Mouse (Mus musculus) monocyte, adult 5-6 weeks (primary cell): Measurements from ENCODE around the gene 9130204L05Rik. TPM values are rescaled to one million over a fixed set of nuclear protein-coding genes. Genes with fewer than 3 reads are reported as not detected.

Experiments
- ATAC-seq: fragments of 153-309, 156-312 bp; replicated peaks from 2 replicates; pipeline ENCODE4 v1.8.0; 2017; ENCODE audit warnings: mild to moderate bottlenecking; ENCODE audit not compliant: low TSS enrichment, insufficient number of reproducible peaks, severe bottlenecking, poor library complexity, low FRiP score
- total RNA-seq: library from RNA; stranded (forward); fragments of 200-1000, 200-491, 200-594 nt; gene quantifications from 3 replicates; pipeline ENCODE4 v1.2.3, GENCODE M21; 2017

9130204L05Rik gene
- not detected in 3 replicates for total RNA-seq

DNA sequence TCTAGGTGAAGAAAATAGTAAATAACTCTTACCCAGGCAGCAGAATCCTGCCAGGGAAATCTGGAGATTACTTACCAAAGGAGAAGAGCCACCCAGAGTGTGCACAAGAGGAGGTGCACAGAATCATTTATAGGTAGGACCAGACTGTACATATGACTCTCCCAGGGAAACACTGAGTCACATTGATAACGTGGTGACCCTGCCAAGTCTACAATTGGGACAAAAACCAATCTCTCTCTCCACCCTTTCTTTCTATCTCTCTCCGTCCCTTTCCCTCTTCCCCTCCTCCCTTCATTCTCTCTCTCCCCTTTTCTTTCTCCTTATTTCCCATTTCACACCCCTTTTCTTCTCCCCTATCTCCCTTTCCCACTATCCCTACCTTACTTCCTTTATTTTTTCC, at the start of gene 9130204L05Rik:
TSS of gene 9130204L05Rik (minus strand) at position 101 of the 400 bp plus-strand sequence.
- ATAC-seq = no peak

DNA sequence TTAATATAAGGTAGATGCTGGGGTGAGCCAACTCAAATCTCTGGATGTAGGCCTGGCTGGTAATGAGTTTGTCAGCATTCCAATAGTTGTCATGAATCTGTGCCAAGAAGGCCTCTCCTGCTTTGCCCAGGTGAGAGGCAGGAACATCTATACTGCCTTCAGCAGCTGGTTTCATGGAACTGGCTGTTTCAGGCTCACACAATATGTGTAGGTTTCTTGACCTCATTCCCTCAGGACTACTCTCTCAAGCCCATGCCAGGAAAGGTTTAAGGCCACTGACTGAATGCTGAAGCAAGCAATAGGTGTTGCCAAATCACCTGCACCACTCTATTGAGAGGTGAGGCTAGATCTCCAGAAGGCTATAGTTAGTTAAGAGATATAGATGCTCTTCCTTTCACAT, 18.1 kb upstream of the 9130204L05Rik start:
- ATAC-seq = no peak

- no peak for ATAC-seq
These were observed 31.4 kb downstream of the 9130204L05Rik start for GRCm38 (mm10) chr3:91059211-91059610.

DNA sequence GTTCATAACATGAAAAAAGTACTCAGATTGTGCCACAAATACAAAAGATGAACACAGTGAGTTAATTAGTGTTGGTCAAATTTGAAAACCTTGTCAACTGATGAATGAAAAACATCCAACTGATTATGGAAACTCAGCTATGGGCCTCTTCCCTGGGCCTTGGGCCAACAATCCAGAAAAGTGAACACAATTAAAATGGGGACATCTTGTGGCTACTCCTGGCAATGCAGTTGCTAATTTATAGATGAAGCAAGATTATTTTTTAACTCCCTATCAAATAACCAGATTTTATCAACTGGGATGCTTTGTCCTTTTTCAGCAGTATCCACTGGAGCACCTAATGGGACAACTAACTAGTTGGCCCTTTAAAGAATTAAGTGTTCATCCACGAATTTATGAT, 37.9 kb downstream of the 9130204L05Rik start:
- ATAC-seq = no peak
